Mouse (Mus musculus) ES-Bruce4 (cell line): Measurements from ENCODE around the gene BC034090. TPM values are rescaled to one million over a fixed set of nuclear protein-coding genes. Genes with fewer than 3 reads are reported as not detected.

Source experiments
- H3K27ac ChIP-seq: 2 replicates; pipeline ENCODE4 v1.5.1; 2012; ENCODE audit warnings: low read length, inconsistent platforms; ENCODE audit not compliant: insufficient read depth
- H3K27me3 ChIP-seq: 2 replicates; pipeline ENCODE4 v1.6.1; 2012; ENCODE audit warnings: mild to moderate bottlenecking, low read length, inconsistent platforms; ENCODE audit not compliant: control insufficient read depth, poor library complexity, insufficient read depth, severe bottlenecking
- H3K36me3 ChIP-seq: 2 replicates; pipeline ENCODE4 v1.6.1; 2012; ENCODE audit warnings: inconsistent platforms, mild to moderate bottlenecking, low read length, moderate library complexity; ENCODE audit not compliant: control insufficient read depth, poor library complexity, insufficient read depth, severe bottlenecking
- H3K4me1 ChIP-seq: one replicate; pipeline ENCODE4 v1.8.1; 2011; ENCODE audit warnings: low read length; ENCODE audit not compliant: control insufficient read depth, insufficient read depth
- H3K4me3 ChIP-seq: 2 replicates; pipeline ENCODE4 v1.5.1; 2011; ENCODE audit warnings: low read depth, mild to moderate bottlenecking, low read length
- H3K9ac ChIP-seq: 2 replicates; pipeline ENCODE4 v1.6.1; 2012; ENCODE audit warnings: low read depth, mild to moderate bottlenecking, inconsistent platforms; ENCODE audit not compliant: poor library complexity, severe bottlenecking
- H3K9me3 ChIP-seq: replicated peaks from 2 replicates; pipeline ENCODE4 v1.6.1; 2012; ENCODE audit warnings: mild to moderate bottlenecking, low read length, inconsistent platforms; ENCODE audit not compliant: control insufficient read depth, poor library complexity, insufficient read depth, severe bottlenecking
- CTCF ChIP-seq: IDR thresholded peaks from one replicate; pipeline ENCODE4 v1.8.1; 2011; ENCODE audit warnings: low read depth, low read length
- EP300 ChIP-seq: IDR thresholded peaks from 2 replicates; pipeline ENCODE4 v1.6.1; 2011; ENCODE audit warnings: low read depth, low read length; ENCODE audit not compliant: insufficient read depth
- POLR2A ChIP-seq: IDR thresholded peaks from one replicate; pipeline ENCODE4 v1.8.1; 2011; ENCODE audit warnings: low read length; ENCODE audit not compliant: insufficient read depth
- polyA plus RNA-seq: library from polyadenylated mRNA; stranded (reverse); fragments of >200 nt; gene quantifications from 2 replicates; pipeline ENCODE4 v1.2.4, GENCODE M21; 2011; ENCODE audit warnings: low read depth; ENCODE audit not compliant: missing spikeins, insufficient read depth, insufficient read length

Gene BC034090
- polyA plus RNA-seq, 1 experiment = 8.4 TPM

- TF ChIP-seq EP300 = no peak
- no peak for TF ChIP-seq CTCF
- TF ChIP-seq POLR2A = no peak
- H3K9me3 ChIP-seq = no peaks in the 10 kb centered on the region
- no peaks in the 10 kb centered on the region for H3K4me1 ChIP-seq
- H3K27me3 ChIP-seq = no peaks in the 10 kb centered on the region
- no peak overlapping the region for H3K4me3 ChIP-seq
- no peak overlapping the region for H3K27ac ChIP-seq
- no peaks in the 10 kb centered on the region for H3K36me3 ChIP-seq
- no peak overlapping the region for H3K9ac ChIP-seq
These were observed 33.2 kb downstream of the BC034090 start for GRCm38 (mm10) chr1:155211017-155211416.

GRCm38 (mm10) chr1:155210011-155210763 is 34.1 kb downstream of the BC034090 start:
- no peak overlapping the region for H3K9ac ChIP-seq
- H3K4me1 ChIP-seq = no peaks in the 10 kb centered on the region
- H3K27me3 ChIP-seq = no peaks in the 10 kb centered on the region
- H3K9me3 ChIP-seq = no peaks in the 10 kb centered on the region
- no peak overlapping the region for H3K27ac ChIP-seq
- no peaks in the 10 kb centered on the region for H3K36me3 ChIP-seq
- H3K4me3 ChIP-seq = no peak overlapping the region
- TF ChIP-seq POLR2A = no peak
- no peak for TF ChIP-seq EP300
- no peak for TF ChIP-seq CTCF

GRCm38 (mm10) chr1:155207859-155208258 is 36.4 kb downstream of the BC034090 start:
- H3K27me3 ChIP-seq = no peaks in the 10 kb centered on the region
- no peaks in the 10 kb centered on the region for H3K36me3 ChIP-seq
- H3K4me3 ChIP-seq = no peak overlapping the region
- TF ChIP-seq CTCF = no peak
- TF ChIP-seq EP300 = no peak
- no peak for TF ChIP-seq POLR2A
- no peak overlapping the region for H3K27ac ChIP-seq
- no peaks in the 10 kb centered on the region for H3K4me1 ChIP-seq
- no peak overlapping the region for H3K9ac ChIP-seq
- no peaks in the 10 kb centered on the region for H3K9me3 ChIP-seq

- Histone ChIP-seq H3K27ac (no peak overlapping the region), H3K4me1 (no peaks in the 10 kb centered on the region)
These were observed 38.2 kb downstream of the BC034090 start for GRCm38 (mm10) chr1:155205822-155206660.

GRCm38 (mm10) chr1:155205311-155205710 is 38.9 kb downstream of the BC034090 start:
- no peak for TF ChIP-seq EP300
- Histone ChIP-seq H3K36me3 (no peaks in the 10 kb centered on the region), H3K4me1 (no peaks in the 10 kb centered on the region), H3K4me3 (no peak overlapping the region), H3K27me3 (no peaks in the 10 kb centered on the region), H3K9ac (no peak overlapping the region), H3K27ac (no peak overlapping the region), H3K9me3 (no peaks in the 10 kb centered on the region)

More at GRCm38 (mm10) chr1:155205822-155206660, 38.2 kb downstream of the BC034090 start:
- H3K9ac ChIP-seq = no peak overlapping the region
- H3K9me3 ChIP-seq = no peaks in the 10 kb centered on the region
- H3K36me3 ChIP-seq = no peaks in the 10 kb centered on the region
- no peak overlapping the region for H3K4me3 ChIP-seq
- no peaks in the 10 kb centered on the region for H3K27me3 ChIP-seq
- TF ChIP-seq CTCF (no peak), POLR2A (no peak), EP300 (no peak)
